Mouse (Mus musculus): ENCODE measurements around the gene Tmem56. TPM values are rescaled to one million over a fixed set of nuclear protein-coding genes. Genes with fewer than 3 reads are reported as not detected.

Tmem56 gene
- total and polyA plus RNA-seq, 3 experiments = 0.32 to 0.39 TPM; not detected in 1

- TF ChIP-seq NRF1 (IDR thresholded peaks at IDR 0.05; ENCODE audit: insufficient read depth, low read depth, low read length, poor library complexity, severe bottlenecking) (no peak), RCOR1 (IDR thresholded peaks at IDR 0.05; ENCODE audit: low read depth, low read length) (no peak), RAD21 (IDR thresholded peaks at IDR 0.05; ENCODE audit: low read depth, low read length) (no peak), CTCF (IDR thresholded peaks at IDR 0.05 in 2 of 3, conservative IDR thresholded peaks at IDR 0.05 in 1 of 3; ENCODE audit: control insufficient read depth in 1 of 3, insufficient read depth in 1 of 3, low read depth in 2 of 3, low read length in 3 of 3, poor library complexity in 1 of 3, severe bottlenecking in 1 of 3) (no peak), ZC3H11A (IDR thresholded peaks at IDR 0.05; ENCODE audit: low read depth, low read length) (no peak), TAL1 (IDR thresholded peaks at IDR 0.05; ENCODE audit: low read length) (no peak), NELFE (IDR thresholded peaks at IDR 0.05; ENCODE audit: low read depth, low read length) (no peak), SMC3 (IDR thresholded peaks at IDR 0.05; ENCODE audit: low read depth, low read length) (no peak), JUND (IDR thresholded peaks at IDR 0.05; ENCODE audit: low read depth, low read length) (no peak), GATA1 (IDR thresholded peaks at IDR 0.05; ENCODE audit: low read depth, low read length) (no peak), ZMIZ1 (IDR thresholded peaks at IDR 0.05; ENCODE audit: low read depth, low read length) (no peak), MAX (IDR thresholded peaks at IDR 0.05; ENCODE audit: low read length) (no peak), USF2 (IDR thresholded peaks at IDR 0.05; ENCODE audit: borderline replicate concordance in 1 of 2, insufficient read depth in 1 of 2, low read depth in 1 of 2, low read length in 2 of 2) (no peak), MAFK (IDR thresholded peaks at IDR 0.05; ENCODE audit: borderline replicate concordance, low read depth, low read length) (no peak)
- DNase-seq (ENCODE audit: low read depth, low spot score) = no peak
- H3K9me3 ChIP-seq (replicated peaks; ENCODE audit: insufficient read depth, low read length) = no peaks in the 10 kb centered on the region
- no peak overlapping the region for H3K4me3 ChIP-seq (ENCODE audit: control insufficient read depth in 1 of 2, insufficient read depth in 1 of 2, low read depth in 2 of 2, low read length in 2 of 2)
- H3K79me2 ChIP-seq (ENCODE audit: control insufficient read depth, insufficient read depth, low read length, poor library complexity) = no peaks in the 10 kb centered on the region
- no peak overlapping the region for H3K27ac ChIP-seq (ENCODE audit: control insufficient read depth, low read depth, low read length)
- H3K4me1 ChIP-seq (ENCODE audit: control insufficient read depth in 1 of 2, insufficient read depth in 2 of 2, low read length in 2 of 2) = peaks cover 0 to 16% of the 10 kb centered on the region in 2 experiments; a peak in 3 of 4 replicates
- H3K27me3 ChIP-seq (ENCODE audit: control insufficient read depth in 1 of 2, insufficient read depth in 2 of 2, low read length in 2 of 2) = no peaks in the 10 kb centered on the region
- H3K9ac ChIP-seq (ENCODE audit: control insufficient read depth, low read depth, low read length, poor library complexity, severe bottlenecking) = no peak overlapping the region
- H3K36me3 ChIP-seq (ENCODE audit: control insufficient read depth in 1 of 2, insufficient read depth in 2 of 2, low read length in 2 of 2) = peaks cover 0 to 12% of the 10 kb centered on the region in 2 experiments; a peak in 2 of 4 replicates
Observed at GRCm38 (mm10) chr3:121224185-121224584, 58.7 kb downstream of the Tmem56 start.

- H3K36me3 ChIP-seq (ENCODE audit: control insufficient read depth in 1 of 2, insufficient read depth in 2 of 2, low read length in 2 of 2) = peaks cover 0 to 12% of the 10 kb centered on the region in 2 experiments; a peak in 2 of 4 replicates
- no peaks in the 10 kb centered on the region for H3K9me3 ChIP-seq (replicated peaks; ENCODE audit: insufficient read depth, low read length)
- no peaks in the 10 kb centered on the region for H3K79me2 ChIP-seq (ENCODE audit: control insufficient read depth, insufficient read depth, low read length, poor library complexity)
- H3K27ac ChIP-seq (ENCODE audit: control insufficient read depth, low read depth, low read length) = peak overlapping the region; percentile 81
- TF ChIP-seq TCF12 (IDR thresholded peaks at IDR 0.05; ENCODE audit: low read depth, low read length) (peak; percentile 61), EP300 (IDR thresholded peaks at IDR 0.05; ENCODE audit: low read depth in 1 of 2, low read length in 2 of 2) (peak; percentile 77 to 83), GATA1 (IDR thresholded peaks at IDR 0.05; ENCODE audit: low read depth, low read length) (peak; percentile 77), ZC3H11A (IDR thresholded peaks at IDR 0.05; ENCODE audit: low read depth, low read length) (no peak), TAL1 (IDR thresholded peaks at IDR 0.05; ENCODE audit: low read length) (peak; percentile 67)
- no peak overlapping the region for H3K4me3 ChIP-seq (ENCODE audit: control insufficient read depth in 1 of 2, insufficient read depth in 1 of 2, low read depth in 2 of 2, low read length in 2 of 2)
- DNase-seq (ENCODE audit: low read depth, low spot score) = peak; percentile 87
- peaks cover 0 to 16% of the 10 kb centered on the region in 2 experiments; a peak in 3 of 4 replicates for H3K4me1 ChIP-seq (ENCODE audit: control insufficient read depth in 1 of 2, insufficient read depth in 2 of 2, low read length in 2 of 2)
- no peak overlapping the region for H3K9ac ChIP-seq (ENCODE audit: control insufficient read depth, low read depth, low read length, poor library complexity, severe bottlenecking)
- H3K27me3 ChIP-seq (ENCODE audit: control insufficient read depth in 1 of 2, insufficient read depth in 2 of 2, low read length in 2 of 2) = no peaks in the 10 kb centered on the region
Observed at GRCm38 (mm10) chr3:121221987-121222386, 60.9 kb downstream of the Tmem56 start.
